Comparison of ENCODE assay signal across 13 mouse cellular contexts in genomic region chr6:145432711-145433708, GRCm38 (mm10).
DNase-seq lines count a peak whose midpoint lies in the region; ATAC-seq and TF ChIP-seq lines count a peak whose summit lies in the region.
"Had no signal": no experiment of that assay in that cellular context is flagged by ENCODE, and none has a peak within 500 bp of the region (broad histone marks: within the 10 kb centered on the region; RNA-seq: fewer than 3 reads in every experiment).

No protein-coding gene starts in this region.

- no peaks in the 10 kb centered on the region for H3K27me3 ChIP-seq in heart, embryonic 13.5 days (replicated peaks)
- H3K27me3 ChIP-seq in forebrain, embryonic 15.5 days: no peaks in the 10 kb centered on the region
- H3K27me3 ChIP-seq: intestine, embryonic 15.5 days; liver, embryonic 12.5 days had no signal

- no peak for ATAC-seq in heart, embryonic 13.5 days (ENCODE audit: extremely low read depth, insufficient number of reproducible peaks, low FRiP score, low TSS enrichment)
- ATAC-seq in forebrain, embryonic 15.5 days (replicated peaks): peak; percentile 74
- ATAC-seq in megakaryocyte-erythroid progenitor cell, adult 5-6 weeks (replicated peaks; ENCODE audit: low FRiP score, low TSS enrichment, poor library complexity, severe bottlenecking): peak; percentile 45; the same call in 1 of the 2 replicates
- ATAC-seq: intestine, embryonic 15.5 days; liver, embryonic 12.5 days had no signal

- H3K27ac ChIP-seq in heart, embryonic 13.5 days (replicated peaks): peak overlapping the region; percentile 15; the same call in 1 of the 2 replicates
- H3K27ac ChIP-seq in forebrain, embryonic 15.5 days (replicated peaks): peak overlapping the region; percentile 21; the same call in 1 of the 2 replicates
- no peak overlapping the region for H3K27ac ChIP-seq in gastrocnemius, adult 2 months
- H3K27ac ChIP-seq: heart, adult 2 months; liver, embryonic 12.5 days had no signal

- no peak overlapping the region for H3K9ac ChIP-seq in heart, embryonic 13.5 days
- no peak overlapping the region for H3K9ac ChIP-seq in forebrain, embryonic 15.5 days (replicated peaks)
- H3K9ac ChIP-seq: intestine, embryonic 15.5 days; liver, embryonic 12.5 days had no signal

- no peaks in the 10 kb centered on the region for H3K36me3 ChIP-seq in heart, embryonic 13.5 days
- H3K36me3 ChIP-seq in forebrain, embryonic 15.5 days: no peaks in the 10 kb centered on the region
- H3K36me3 ChIP-seq: intestine, embryonic 15.5 days; liver, embryonic 12.5 days had no signal

- no peak overlapping the region for H3K4me2 ChIP-seq in heart, embryonic 13.5 days
- no peak overlapping the region for H3K4me2 ChIP-seq in forebrain, embryonic 15.5 days (replicated peaks)
- H3K4me2 ChIP-seq: intestine, embryonic 15.5 days; liver, embryonic 12.5 days had no signal

- intact Hi-C loops in heart, postnatal 36 days (cut with DNase I): no loop called here
- intact Hi-C loops in gastrocnemius, adult 2 months (cut with DNase I): no loop called here

- no peaks in the 10 kb centered on the region for H3K9me3 ChIP-seq in heart, embryonic 13.5 days
- H3K9me3 ChIP-seq in forebrain, embryonic 15.5 days: no peaks in the 10 kb centered on the region
- H3K9me3 ChIP-seq: intestine, embryonic 15.5 days; liver, embryonic 12.5 days had no signal

- peaks cover 47% of the 10 kb centered on the region for H3K4me1 ChIP-seq in heart, embryonic 13.5 days
- H3K4me1 ChIP-seq in forebrain, embryonic 15.5 days: 0 out of 2 replicates have a peak, but pooled peaks cover 6% of the 10 kb centered on the region
- H3K4me1 ChIP-seq: liver, embryonic 12.5 days had no signal

- H3K4me3 ChIP-seq in heart, embryonic 13.5 days: no peak overlapping the region
- H3K4me3 ChIP-seq in forebrain, embryonic 15.5 days: no peak overlapping the region
- no peak overlapping the region for H3K4me3 ChIP-seq in gastrocnemius, adult 2 months
- H3K4me3 ChIP-seq: heart, adult 2 months; intestine, embryonic 15.5 days; liver, embryonic 12.5 days had no signal

- DNase-seq in heart, postnatal 36 days: no peak
- DNase-seq in embryo, embryonic 11 days: peak; percentile 55
- DNase-seq in gastrocnemius, adult 2 months: no peak
- DNase-seq in frontal cortex, postnatal 25 days (ENCODE audit: low spot score in 2 of 2): no peak
- DNase-seq in ovary, postnatal 10 days (ENCODE audit: low spot score): no peak
- DNase-seq: adrenal gland, postnatal 10 days; cerebellum, adult 11 months had no signal

- no peak for TF ChIP-seq CTCF in gastrocnemius, adult 2 months (IDR thresholded peaks at IDR 0.05)

- WGBS in heart, embryonic 13.5 days: 58% methylated on average over 11 of the region's 11 CpGs
- 62% methylated on average over 11 of the region's 11 CpGs for WGBS in forebrain, embryonic 15.5 days
